Mouse (Mus musculus) heart, adult 2 months (tissue): Measurements from ENCODE around the gene Olfr315.

Experiments used
- CTCF ChIP-seq: fragments of 200-600 bp; IDR thresholded peaks from 2 replicates; pipeline ENCODE4 v1.8.1; 2022; ENCODE audit warnings: antibody characterized with exemption, mild to moderate bottlenecking, moderate library complexity
- EP300 ChIP-seq: fragments of 200-500 bp; IDR thresholded peaks from 2 replicates; pipeline ENCODE4 v1.6.1; 2011; ENCODE audit warnings: low read depth, low read length, control low read depth; ENCODE audit not compliant: insufficient read depth
- POLR2A ChIP-seq: fragments of 200-500 bp; IDR thresholded peaks from 2 replicates; pipeline ENCODE4 v1.6.1; 2011; ENCODE audit warnings: mild to moderate bottlenecking, low read depth, low read length, control low read depth; ENCODE audit not compliant: insufficient read depth

DNA sequence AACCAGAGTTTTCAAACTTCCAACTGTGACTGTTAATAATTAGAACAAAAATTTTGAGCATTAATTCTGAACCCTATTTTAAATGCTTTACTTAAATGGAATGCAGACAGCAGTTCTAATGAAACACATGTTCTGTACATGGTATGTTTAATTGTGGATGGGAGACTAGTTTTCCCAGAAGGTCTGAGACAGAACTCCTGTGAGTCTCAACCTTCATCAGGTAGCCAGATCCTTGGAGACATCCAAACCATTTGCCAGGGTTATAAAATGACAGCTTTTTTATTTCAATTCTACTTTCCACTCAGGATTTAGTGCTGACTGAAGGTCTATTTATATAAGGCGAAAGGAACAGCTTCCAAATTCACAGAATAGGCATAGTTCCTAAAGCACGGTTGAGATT lies 20.6 kb upstream of the Olfr315 start, which contains the start of gene Olfr316:
- no peak for TF ChIP-seq CTCF
- no peak for TF ChIP-seq POLR2A
- no peak for TF ChIP-seq EP300
